Mouse (Mus musculus) bone marrow macrophage, adult 2 months (primary cell): ENCODE results near the gene Nemp1.

Source experiments
- CTCF ChIP-seq: IDR thresholded peaks from 2 replicates; pipeline ENCODE4 v1.5.1; 2012; ENCODE audit warnings: low read depth, mild to moderate bottlenecking, low read length, moderate library complexity
- POLR2A ChIP-seq: IDR thresholded peaks from 2 replicates; pipeline ENCODE4 v1.6.1; 2012; ENCODE audit warnings: mild to moderate bottlenecking, low read depth, low read length, borderline replicate concordance

GRCm38 (mm10) chr10:127677591-127678336 lies 11.1 kb downstream of the Nemp1 start:
- TF ChIP-seq POLR2A (no peak), CTCF (peak; percentile 32; the same call in 1 of the 2 replicates)
